Mouse (Mus musculus): ENCODE data around the gene Lrrc4c.

Lrrc4c gene

GRCm38 (mm10) chr2:96547171-96547570, 229.2 kb downstream of the Lrrc4c start:
- no peak for DNase-seq (ENCODE audit: low read depth)

DNA sequence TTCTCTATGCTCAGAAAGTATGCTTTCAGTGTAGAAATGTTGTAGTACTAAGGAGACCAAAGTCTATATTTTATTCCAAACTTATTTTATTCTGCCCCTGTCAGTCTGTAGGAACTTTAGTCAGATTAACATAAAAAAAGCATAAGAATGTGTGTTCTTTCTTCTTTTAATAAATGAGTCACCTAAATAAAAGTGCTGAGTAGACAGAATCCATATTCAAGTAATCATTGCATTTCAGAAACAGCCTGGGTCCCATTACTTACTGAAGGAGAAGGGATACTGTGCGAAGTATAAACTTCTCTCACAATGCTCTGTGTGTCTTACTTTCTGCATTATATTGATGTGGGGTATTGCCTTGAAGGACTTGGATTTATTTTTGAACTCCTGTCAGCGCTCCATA, 255.8 kb downstream of the Lrrc4c start:
- no peak for DNase-seq (ENCODE audit: low read depth)

- no peak for DNase-seq (ENCODE audit: low read depth)
Observed at GRCm38 (mm10) chr2:96577701-96578100, 259.7 kb downstream of the Lrrc4c start.

- no peak for DNase-seq (ENCODE audit: low read depth)
Observed at GRCm38 (mm10) chr2:96580136-96580733, 262.3 kb downstream of the Lrrc4c start.

DNA sequence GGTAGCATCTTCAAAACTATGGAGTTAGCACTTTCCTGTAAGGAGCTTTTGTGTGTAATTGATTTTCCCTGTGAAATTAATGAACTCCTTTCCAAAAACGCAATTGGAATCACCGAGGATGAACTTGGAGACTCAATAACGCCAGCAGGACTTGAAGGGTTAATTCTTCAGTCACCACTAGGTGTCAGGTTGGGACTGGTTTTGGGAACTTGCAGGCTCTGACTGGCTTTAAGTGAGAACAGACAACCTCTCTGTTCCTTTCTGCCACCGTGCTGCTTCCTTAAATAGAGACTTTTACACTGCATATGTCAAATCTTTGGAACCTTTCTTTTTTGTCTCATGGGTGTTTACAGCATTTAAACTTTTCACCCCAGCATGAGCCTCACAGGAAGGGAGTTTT, 267.7 kb downstream of the Lrrc4c start:
- peak; percentile 18 for DNase-seq (ENCODE audit: low read depth)

GRCm38 (mm10) chr2:96604801-96605200, 286.8 kb downstream of the Lrrc4c start:
- DNase-seq (ENCODE audit: low read depth) = no peak

DNA sequence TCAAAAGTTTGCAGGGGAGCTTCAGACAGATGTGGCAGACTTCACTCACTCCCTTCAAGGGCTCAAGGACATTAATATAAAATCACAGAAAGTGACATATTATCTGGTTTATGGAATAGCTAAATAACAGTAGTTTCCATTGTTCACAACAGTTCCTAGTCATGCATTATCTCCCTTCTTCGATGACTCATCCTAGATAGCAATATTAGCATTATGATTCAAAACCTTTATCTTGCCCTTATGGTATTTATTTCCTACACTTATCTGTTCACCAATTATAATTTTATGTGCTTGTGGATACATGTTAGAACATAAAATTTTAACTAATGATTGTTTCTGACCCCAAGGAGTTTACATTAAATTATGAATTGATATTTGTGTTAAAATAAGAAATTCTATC, 296.2 kb downstream of the Lrrc4c start:
- no peak for DNase-seq (ENCODE audit: low read depth)

DNA sequence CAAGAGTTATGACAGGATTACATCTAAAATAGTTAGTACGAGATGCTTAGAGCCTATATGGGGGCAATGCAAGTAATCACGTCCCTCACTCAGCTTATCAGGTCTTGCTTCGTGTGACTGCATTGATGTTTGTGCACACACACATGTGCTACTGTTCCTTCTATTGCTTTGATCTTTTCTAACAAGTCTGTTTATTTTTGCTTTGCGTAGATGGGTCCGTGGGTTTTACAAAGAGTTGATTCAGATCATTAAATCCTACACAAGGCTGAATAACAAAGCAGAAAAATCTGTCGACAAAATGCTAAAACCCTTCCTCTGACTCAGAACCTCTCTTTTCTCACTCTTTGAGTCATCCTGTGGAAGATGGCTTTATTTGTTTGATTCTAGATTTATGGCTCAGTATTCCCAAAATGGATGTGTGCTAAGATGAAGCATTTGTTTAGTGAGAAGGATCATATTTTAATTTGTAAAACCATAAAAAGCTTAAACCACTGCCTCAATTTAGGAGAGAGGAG, 300.8 kb downstream of the Lrrc4c start:
- DNase-seq (ENCODE audit: low read depth) = no peak

DNA sequence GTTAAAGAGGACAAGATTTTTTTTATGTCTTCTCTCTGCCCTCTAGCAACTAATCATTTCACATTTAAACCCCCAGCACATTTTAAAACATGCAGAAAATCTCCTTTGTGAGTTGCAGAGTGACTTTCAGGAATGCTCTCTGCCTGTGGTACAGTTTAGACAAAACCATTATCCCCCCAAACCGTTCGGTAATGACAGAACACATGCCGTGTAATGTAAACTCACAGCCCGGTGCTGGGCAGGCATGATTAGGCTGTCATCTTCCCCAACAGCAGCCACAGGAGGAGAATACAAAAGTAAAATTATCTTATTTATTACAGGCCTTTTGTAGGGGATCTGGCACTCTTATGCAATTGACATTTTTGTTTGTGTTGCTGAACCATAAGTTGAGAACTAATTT, 349.1 kb downstream of the Lrrc4c start:
- DNase-seq (ENCODE audit: low read depth) = no peak

DNA sequence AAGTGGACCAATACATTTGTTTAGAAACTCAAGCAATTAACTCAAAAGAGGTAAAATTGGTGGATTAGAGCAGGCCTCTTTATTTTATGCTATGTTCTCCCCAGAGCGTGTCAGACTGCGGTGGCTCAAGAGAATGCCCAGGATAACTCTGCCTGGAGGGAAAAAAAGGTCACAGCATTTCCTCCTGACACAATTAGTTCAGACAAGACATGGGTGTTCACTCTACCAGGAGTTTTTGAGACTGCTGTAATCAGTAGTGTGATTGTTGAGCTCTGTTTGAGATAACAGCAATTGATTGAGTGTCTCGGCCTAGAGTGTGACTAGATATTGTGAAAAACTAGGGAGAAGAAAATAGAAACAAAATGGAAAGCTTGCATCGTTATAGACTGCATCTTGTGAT, 363.8 kb downstream of the Lrrc4c start:
- no peak for DNase-seq (ENCODE audit: low read depth)

DNA sequence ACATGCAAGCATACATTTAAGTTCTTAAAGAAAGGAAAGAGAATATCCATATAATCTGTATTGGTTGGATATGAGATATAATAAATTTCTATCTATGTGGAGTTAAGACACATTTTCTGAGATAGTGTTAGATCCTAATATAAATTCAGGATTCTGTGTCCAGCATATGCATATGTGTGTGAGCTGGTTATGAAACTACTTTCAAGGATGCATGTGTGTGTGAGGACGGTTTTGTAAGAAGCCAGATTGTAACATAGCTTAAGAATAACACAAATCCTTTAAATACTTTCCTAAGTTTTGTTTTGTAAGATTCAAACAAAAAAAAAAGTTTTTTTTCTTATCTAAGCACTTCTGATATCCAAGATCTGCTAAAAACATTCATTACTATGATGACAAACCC, 367.4 kb downstream of the Lrrc4c start:
- DNase-seq (ENCODE audit: low read depth) = no peak

GRCm38 (mm10) chr2:96705004-96705403, 387.0 kb downstream of the Lrrc4c start:
- DNase-seq (ENCODE audit: low read depth) = no peak

DNA sequence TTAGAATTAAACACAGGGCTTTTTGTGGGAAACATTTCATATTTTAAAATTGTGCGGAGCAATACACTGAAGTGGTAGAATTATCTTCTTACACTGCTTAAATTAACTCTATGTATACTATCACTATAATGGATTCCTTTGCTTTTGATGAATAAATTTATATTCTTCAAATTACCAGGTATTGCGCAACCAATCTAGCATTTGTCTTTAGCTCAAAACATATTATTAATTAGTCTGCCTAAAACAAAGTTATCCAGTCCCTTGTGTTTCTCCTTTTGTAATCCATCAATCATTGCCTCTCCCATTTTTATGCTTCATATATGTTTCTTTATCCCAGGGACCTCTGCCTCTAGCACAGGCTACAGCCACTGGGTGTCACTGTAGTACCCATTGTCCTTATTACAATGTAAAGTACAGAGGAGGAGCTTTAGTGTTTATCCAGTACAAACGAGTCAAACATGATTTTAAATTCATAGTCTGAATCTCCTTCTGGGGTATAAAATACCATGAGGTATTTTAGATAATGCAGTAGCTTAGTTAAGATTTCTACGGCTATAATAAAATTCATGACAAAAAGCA, 389.9 kb downstream of the Lrrc4c start:
- DNase-seq (ENCODE audit: low read depth) = no peak

DNA sequence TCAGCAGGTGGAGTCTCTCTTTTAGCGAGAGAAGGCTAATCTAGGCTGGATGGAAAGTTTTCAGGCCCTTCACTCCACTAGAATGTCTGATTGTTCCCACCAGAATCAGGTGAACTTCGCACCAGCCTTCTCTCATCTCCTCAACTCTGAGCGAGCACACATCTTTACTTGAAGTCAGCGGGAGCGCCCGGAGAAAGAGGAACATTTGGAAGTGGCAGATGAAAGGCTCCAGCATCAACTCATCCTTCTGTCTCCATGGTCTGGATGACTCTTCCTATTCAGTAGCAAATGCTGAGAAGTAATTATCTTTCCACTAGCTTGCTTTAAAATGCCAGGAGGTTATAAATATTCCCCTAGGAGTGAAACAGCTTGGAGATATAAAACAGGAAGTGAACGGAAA, 396.6 kb downstream of the Lrrc4c start:
- no peak for DNase-seq (ENCODE audit: low read depth)

DNA sequence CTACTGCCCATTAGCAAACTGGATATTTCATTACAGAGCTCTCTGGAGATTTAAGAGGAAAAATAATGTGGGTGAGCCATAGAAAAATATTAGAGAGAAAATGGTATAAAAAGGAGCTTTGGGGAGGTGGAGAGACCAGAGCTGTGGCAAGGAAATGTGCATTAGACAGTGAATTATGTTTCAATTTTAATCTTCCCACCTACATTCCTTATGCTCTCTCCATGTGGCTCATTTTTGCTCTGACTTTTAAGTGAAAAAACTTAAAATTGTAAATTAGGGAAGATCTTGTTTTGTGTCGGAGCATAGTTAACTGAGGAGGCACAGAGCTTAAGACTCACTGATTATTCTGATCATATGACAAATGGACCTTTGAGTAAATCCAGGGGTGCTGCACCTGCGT, 399.4 kb downstream of the Lrrc4c start:
- no peak for DNase-seq (ENCODE audit: low read depth)

DNA sequence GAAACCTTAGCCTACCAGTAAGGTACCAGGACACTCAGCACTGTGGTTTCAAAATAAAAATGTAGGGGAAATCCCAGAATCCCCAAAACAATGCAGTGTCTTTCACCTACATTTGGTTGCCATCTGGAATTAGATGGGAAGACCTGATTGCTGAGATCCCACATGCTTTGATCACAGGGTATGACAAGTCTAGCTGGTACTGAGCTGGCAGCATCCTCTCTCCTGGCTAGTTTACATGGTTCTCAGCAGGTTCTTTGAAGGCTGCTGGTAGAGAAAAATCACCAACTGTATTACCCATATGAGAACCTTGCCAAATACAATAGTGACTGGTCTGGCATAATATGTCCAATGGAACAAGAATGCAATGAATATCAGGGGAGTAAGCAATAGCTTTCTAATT, 405.4 kb downstream of the Lrrc4c start:
- DNase-seq (ENCODE audit: low read depth) = no peak

DNA sequence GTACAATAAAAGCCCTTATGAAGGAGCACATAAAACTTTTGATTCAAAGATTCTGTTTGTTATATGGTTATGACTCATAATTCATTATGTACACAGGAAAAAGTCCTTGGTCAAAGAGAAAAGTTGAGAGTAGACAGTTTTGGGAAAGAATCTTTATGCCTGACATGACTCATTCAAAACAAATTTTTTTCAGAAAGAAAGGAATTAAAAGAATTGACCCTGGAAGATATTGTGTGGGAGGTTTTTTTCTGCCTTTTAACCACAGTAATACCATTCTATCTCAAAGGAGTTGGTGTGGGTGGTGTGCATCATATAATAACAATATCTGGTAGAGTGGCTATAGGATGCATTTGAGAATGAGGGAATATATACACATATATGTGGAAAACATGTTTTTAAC, 418.1 kb downstream of the Lrrc4c start:
- no peak for DNase-seq (ENCODE audit: low read depth)

GRCm38 (mm10) chr2:96755066-96755465, 437.1 kb downstream of the Lrrc4c start:
- no peak for DNase-seq (ENCODE audit: low read depth)

GRCm38 (mm10) chr2:96757701-96758100, 439.7 kb downstream of the Lrrc4c start:
- no peak for DNase-seq (ENCODE audit: low read depth)

DNA sequence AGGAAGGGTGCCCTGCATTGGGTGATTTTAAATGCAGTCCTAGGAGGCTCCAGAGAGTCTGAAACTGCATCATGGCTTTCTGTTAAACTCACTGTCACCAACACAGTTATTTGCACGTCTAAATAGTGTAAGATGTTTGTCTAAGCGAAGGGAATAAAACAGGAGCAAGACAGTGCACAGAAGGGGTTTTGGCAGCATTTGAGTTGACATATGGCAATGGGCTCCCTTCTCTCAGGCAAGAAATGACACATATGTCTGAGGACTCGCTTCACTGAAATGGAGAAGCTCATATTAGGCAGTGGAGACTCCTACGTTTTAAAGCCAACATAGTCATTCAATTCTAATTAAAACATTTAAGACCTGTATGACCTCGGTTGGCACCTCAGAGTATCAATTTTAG, 445.6 kb downstream of the Lrrc4c start:
- no peak for DNase-seq (ENCODE audit: low read depth)

- DNase-seq (ENCODE audit: low read depth) = no peak
Observed at GRCm38 (mm10) chr2:96775376-96775775, 457.4 kb downstream of the Lrrc4c start.

- DNase-seq (ENCODE audit: low read depth) = no peak
Observed at GRCm38 (mm10) chr2:96796681-96797385, 478.9 kb downstream of the Lrrc4c start.

- no peak for DNase-seq (ENCODE audit: low read depth)
Observed at GRCm38 (mm10) chr2:96850839-96851396, 532.9 kb downstream of the Lrrc4c start.

Data from c-Kit-positive CD71-negative TER-119-negative erythroid progenitor cells, embryonic 14.5 days (primary cell).